Mouse (Mus musculus) embryonic facial prominence, embryonic 10.5 days (tissue): ENCODE results near the gene 4931423N10Rik. TPM values are rescaled to one million over a fixed set of nuclear protein-coding genes. Genes with fewer than 3 reads are reported as not detected.

Experiments
- polyA plus RNA-seq: library from polyadenylated mRNA; unstranded; fragments of >200 nt; fragmentation: Nextera tagmentation; extraction: Ambion mirVana; gene quantifications from 2 replicates; pipeline ENCODE4 v1.2.1, GENCODE M21; 2016

4931423N10Rik gene
- polyA plus RNA-seq, 1 experiment from 2014 or later = not detected

Other genes with a start within 250 kb of the 4931423N10Rik start
- gene Abi1, start 167.2 kb upstream of the 4931423N10Rik start, polyA plus RNA-seq = 34.4 and 38.5 TPM in 2 replicates
- 28.5 and 29.2 TPM in 2 replicates for gene Acbd5, start 139.3 kb upstream of the 4931423N10Rik start, polyA plus RNA-seq
- 15.2 and 16.9 TPM in 2 replicates for gene Mastl, start 51.5 kb upstream of the 4931423N10Rik start, polyA plus RNA-seq
- 74.0 and 75.7 TPM in 2 replicates for gene Yme1l1, start 51.1 kb upstream of the 4931423N10Rik start, polyA plus RNA-seq
- not detected in 2 replicates for gene Nxph2, start 113.8 kb downstream of the 4931423N10Rik start, polyA plus RNA-seq